Mouse (Mus musculus) kidney, postnatal 25 days (tissue): Measurements from ENCODE around the gene Smc3.

Experiments used
- DNase-seq, 2 experiments: peaks; one replicate each; pipeline ENCODE4 v3.0.0; 2021; ENCODE audit warnings: mixed read lengths in 2 of 2

Smc3 gene

DNA sequence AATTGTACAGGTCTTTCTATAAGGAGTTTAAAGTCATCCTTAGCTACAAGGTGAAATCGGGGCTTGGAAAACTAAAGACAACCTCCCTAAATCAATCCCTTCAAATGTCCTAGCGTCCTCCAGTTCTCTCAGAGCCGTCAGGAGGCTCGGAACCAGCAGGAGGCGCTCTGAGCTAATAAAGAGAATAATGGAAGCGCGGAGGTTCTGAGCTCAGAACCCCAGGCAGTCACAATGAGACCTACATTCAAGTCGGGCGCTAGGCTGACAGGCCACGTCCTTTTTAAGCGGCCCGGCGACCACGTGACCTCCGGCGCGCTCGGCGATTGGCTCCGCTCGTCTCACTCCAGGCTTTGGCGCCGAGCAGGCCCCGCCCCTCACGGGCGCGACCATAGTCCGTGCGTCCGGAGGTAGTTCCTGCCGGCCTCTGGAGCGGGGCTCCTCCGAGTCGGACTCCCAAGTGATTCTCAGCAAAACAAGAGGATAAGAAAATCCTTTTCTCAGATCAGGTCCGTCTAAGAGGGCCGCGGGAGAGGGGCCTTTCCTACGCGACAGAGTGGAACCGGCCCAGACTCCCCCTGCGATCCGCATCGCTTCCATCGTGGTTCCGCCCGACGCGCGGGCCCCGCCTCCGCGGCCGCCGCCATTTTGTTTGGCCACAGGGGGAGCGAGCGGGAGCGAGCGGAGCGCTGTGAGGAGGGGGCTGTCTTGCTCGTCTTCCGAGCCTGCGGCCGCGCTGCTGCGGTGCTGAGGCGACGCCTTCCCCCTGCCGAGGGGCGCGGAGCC lies at the start of gene Smc3:
Gene Smc3 (plus strand): TSS at position 642 of the 783 bp plus-strand sequence.
- DNase-seq: peak; percentile 99

- no peak for DNase-seq
These were observed 49.2 kb upstream of the Smc3 start for GRCm38 (mm10) chr19:53550972-53551371.

DNA sequence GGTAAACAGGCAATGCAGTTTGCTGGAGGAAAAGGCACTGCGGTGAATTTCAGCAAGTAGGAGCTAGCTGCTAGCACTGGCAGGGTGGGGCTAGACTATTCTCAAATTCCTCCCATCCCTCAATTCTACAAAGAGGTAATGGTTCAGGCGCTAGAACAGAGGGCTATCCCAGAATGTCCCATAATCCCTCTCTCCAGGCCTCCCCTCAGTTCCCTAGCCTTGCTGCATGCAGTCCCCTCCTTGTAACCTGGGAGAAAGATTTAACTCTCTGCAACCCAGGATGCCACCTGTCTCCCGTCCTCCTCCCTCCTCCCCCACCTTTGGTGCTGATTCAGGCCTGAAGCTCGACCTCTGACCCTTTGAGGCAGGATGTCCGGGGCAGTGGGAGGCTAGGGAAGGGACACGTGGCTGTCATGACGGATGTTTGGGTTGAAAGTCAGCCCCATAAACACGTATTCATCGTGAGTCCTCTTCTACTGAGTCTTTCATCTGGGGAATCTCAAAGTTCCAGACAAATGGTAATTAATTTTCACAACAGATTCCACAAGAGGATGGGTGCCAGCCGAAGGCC lies 47.9 kb upstream of the Smc3 start:
- DNase-seq: peak in 1 of 2 experiments; percentile 53

DNA sequence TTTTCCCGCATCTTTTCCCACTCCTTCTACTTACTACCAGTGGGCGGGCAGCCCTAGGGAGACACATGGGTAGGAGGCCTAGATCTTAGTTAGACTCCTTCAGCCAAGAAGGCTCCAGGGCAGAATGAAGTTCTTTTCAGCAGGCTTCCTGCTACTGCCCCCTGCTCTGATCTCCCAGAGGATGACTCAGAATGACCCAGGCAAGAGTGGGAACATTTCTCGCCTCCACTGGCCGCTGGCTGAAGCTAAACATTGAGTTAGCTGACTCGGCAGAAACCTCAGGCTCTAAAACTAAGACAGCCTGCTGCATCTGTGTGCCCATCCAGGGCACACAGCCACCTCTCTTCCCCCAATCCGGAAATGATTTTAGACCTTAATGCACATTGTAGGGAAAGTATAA lies 47.4 kb upstream of the Smc3 start:
- peak in 1 of 2 experiments; percentile 58 for DNase-seq

GRCm38 (mm10) chr19:53554402-53554801 lies 45.8 kb upstream of the Smc3 start:
- DNase-seq: peak; percentile 42 to 72

DNA sequence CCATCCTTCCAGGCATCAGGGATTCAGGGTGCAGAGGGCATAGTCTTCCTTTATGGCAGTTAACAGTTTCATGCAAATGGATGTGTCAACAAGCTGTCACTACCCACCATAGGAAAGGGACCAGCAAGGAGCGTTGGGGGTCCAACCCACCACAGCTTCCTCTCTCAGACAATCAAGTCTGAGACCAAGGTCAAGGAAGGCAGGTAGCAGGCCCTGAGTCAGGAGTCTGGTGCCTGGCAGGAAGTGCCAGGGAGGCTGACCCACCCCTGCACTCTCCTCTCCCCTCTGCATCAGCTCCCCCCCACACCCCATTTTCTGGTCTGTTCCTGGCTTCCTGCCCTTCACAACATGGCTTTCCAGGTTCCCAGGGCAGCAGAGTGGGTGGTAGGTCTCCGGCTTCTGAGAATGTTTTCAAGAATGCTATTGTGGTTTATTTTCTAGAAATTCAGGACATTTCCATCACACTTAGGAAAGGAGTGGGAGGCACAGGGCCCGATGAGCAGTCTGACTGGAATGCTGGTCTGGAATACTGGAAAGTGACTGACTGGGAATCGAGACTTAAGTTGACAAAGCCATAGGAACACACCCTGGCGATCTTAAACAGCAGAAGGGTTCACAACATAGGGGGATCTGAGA lies 45.1 kb upstream of the Smc3 start:
- no peak for DNase-seq

- no peak for DNase-seq
These were observed 43.4 kb upstream of the Smc3 start for GRCm38 (mm10) chr19:53556841-53557240.

DNA sequence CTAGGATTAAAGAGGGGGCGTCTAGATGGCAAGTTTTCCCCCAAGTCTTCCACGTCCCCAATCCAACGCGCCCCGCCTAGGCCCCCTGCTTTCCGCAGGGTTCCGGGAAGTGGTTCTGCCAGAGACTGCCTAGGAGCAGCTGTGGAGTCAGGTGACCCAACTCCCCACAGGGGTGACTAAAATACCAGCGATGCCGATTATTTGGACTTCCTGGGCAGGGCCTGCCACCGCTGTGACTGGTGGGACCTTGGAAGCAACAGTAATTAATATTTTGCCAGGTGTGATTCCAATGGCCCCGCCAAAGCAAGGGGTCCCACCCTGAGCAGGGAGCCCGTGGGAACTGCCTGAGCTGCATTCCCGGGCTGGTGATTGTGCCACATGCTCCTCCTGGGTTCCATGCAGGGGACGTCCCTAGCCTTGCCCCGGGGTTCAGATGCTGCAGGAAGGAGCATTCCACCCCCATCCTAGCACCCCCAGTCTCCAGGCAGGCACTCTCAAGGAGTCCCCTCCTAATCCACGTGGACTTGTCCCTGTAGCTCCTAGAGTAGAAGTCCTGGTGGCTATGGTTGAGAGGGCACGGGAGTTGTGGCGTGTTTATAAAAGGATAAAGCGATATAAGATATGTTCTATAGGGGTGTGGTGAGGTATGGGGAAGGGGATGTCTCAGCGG lies 42.8 kb upstream of the Smc3 start:
- DNase-seq: peak in 1 of 2 experiments; percentile 61

- DNase-seq: no peak
These were observed 39.8 kb upstream of the Smc3 start for GRCm38 (mm10) chr19:53560436-53560835.

GRCm38 (mm10) chr19:53564174-53564573 lies 36.0 kb upstream of the Smc3 start:
- peak; percentile 52 to 87 for DNase-seq

GRCm38 (mm10) chr19:53565565-53566277 lies 34.5 kb upstream of the Smc3 start:
- no peak for DNase-seq

GRCm38 (mm10) chr19:53567864-53568263 lies 32.3 kb upstream of the Smc3 start:
- DNase-seq: no peak

DNA sequence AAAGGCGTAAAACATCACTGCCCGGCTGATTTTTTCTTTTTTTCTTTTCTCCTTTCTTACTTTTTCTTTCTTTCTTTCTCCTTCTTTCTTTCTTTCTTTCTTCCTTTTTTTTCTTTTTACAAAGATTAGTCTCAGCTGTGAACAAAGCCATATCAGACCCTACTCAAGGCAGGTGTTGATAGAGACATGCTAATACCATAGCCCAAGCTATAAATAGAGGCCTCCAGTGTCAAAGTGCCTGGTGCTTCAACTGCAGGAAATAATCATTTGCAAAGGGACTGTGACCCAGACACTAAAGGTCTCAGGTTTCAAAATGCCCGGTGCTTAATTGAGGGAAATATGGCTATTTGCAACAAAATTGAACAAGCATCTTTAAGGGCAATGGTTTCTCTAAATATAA lies 31.6 kb upstream of the Smc3 start:
- no peak for DNase-seq

- no peak for DNase-seq
These were observed 29.1 kb upstream of the Smc3 start for GRCm38 (mm10) chr19:53571056-53571455.

GRCm38 (mm10) chr19:53571501-53572428 lies 28.4 kb upstream of the Smc3 start:
- DNase-seq: no peak

GRCm38 (mm10) chr19:53572607-53573006 lies 27.6 kb upstream of the Smc3 start:
- no peak for DNase-seq

DNA sequence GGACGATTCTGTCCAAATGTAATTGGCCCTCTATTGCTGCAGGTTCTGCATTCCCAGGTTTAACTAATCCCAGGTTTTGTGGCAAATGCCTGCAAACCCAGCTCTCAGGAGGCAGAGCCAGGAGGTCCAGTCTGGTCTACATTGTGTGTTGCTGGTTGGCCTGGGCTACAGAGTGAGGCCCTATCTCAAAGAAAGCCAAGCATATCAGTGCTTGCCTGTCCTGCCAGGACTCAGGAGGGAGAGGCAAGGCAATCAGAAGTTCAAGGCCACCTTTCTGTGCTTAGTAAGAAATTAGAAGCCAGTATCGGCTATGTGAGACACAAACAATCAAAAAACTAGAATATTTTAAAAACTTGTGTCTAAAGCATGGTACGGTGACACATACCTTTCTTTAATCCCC lies 27.0 kb upstream of the Smc3 start:
- no peak for DNase-seq

- no peak for DNase-seq
These were observed 26.1 kb upstream of the Smc3 start for GRCm38 (mm10) chr19:53574131-53574530.

- DNase-seq: no peak
These were observed 25.7 kb upstream of the Smc3 start for GRCm38 (mm10) chr19:53574546-53574945.

DNA sequence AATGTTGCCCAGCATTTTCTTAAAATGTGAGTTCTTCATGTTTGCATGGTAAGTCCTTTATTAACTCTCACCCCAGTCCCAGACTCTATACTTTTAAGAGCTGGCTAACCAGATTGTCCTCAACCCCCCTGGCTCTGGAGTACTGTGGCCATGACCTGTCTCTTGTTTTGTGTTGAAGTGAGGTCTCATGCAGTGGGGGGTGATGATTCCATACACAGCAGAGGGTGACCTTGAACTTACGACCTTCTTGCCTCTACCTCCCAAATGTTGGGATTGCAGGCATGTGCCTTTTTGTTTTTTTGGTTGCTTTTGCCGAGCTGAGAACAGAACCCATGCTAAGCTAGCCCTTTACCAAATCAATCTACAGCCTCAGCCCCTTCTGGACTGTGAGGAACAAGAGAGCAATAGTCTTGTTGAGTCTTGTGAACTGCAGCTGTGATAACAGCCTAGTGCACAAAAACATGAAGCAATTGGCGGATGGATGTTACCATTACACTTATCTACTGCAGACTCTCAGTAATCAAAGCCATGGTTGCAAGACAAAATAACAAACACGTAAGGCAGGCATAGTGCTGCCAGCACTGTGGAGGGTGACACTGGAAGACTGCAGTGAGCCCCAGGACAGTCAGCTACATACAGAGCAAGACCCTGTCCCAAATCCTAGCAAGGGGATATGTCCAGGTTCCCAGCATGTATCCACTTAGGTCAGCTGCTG lies 24.7 kb upstream of the Smc3 start:
- DNase-seq: no peak

DNA sequence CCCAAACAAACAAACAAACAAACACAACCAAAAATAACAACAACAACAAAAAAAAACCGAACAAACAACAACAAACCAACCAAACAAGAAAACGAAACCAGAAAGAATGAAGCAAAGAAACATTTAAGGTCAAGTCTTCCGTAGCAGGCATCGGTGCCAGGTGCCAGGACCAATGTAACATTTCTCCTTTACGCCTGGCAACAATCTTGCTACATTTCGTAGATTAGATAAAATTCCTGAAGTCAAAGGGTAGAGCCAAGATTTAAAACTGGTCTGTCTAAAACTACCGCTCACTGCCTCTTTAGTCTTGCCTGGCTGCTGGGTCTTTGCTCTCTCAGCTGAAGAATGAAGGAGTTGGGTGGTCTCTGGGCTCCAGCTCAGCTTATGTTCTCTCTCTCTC lies 24.1 kb upstream of the Smc3 start:
- no peak for DNase-seq
